Mouse (Mus musculus): Measurements from ENCODE around the gene Zfp362. TPM values are rescaled to one million over a fixed set of nuclear protein-coding genes. Genes with fewer than 3 reads are reported as not detected.
A peak's percentile ranks its signal among the peaks of the same experiment; 100 is the strongest.

Zfp362 gene
- total and polyA plus RNA-seq, 3 experiments = 9.7 to 70.1 (median 16.1) TPM

DNA sequence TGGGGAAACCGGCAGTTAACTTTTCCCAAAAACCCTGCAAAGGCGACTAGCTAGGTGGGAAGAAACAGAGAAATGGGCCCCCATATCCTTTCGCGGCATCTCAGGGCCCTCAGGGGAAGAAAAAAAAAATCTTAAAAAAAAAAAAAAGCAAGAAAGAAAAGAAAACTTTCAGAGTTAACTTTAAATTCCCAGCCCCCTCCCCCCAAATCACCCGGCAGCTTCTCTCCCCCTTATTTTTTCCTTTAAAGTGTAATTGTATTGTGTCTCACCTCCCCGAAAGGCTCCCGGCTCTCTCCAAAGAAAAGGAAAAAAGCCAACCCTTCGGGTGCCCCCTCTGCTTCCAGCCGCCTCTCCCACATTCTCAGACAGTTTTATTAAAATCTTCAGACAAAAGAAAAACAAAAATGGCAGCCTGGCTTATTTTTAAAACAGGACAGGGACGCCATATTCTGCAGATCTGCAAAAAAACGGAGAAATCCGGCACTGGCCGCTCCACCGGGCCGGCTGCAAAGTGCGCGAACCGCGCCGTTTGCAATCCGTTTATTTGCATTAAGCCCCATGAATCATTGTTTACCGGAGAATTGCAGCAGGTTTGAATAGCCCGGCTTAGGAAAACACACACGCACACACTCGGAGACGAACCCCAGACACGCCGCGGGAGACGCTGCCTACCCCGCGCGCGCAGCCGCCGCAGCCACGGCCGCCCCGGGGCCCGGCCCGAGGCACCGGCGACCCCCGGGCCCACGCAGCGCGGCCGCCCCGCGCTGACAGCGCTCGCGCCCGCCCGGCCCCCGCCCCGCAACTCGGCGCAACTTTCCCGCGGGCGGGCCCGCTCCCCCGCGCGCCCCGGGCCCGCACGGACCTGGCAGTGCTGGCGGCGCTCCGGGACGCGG, 449 bp downstream of the Zfp362 start:
- H3K27ac ChIP-seq (ENCODE audit: insufficient read depth, low read depth) = no peak overlapping the region
- H3K9ac ChIP-seq (ENCODE audit: insufficient read depth, low read depth) = peak overlapping the region; percentile 100
- peaks cover 17% of the 10 kb centered on the region for H3K9me3 ChIP-seq (replicated peaks; ENCODE audit: low read length)
- peak overlapping the region; percentile 98 for H3K4me2 ChIP-seq (ENCODE audit: insufficient read depth, low read depth, poor library complexity, severe bottlenecking)
- H3K79me2 ChIP-seq (replicated peaks; ENCODE audit: control insufficient read depth, extremely low read depth, insufficient read depth, poor library complexity, severe bottlenecking) = peaks cover 45% of the 10 kb centered on the region
- no peaks in the 10 kb centered on the region for H3K27me3 ChIP-seq (replicated peaks)
- peaks cover 19 to 47% of the 10 kb centered on the region in 2 experiments for H3K4me1 ChIP-seq (ENCODE audit: control insufficient read depth in 1 of 2, insufficient read depth in 2 of 2)
- dilution Hi-C loops (cut with MboI; ENCODE audit: extremely low pct_ligation_motif_present, extremely low pct_unique_long_range_greater_than_20kb, low sequenced_read_pairs) (no loop called here), in situ Hi-C loops (cut with MboI; ENCODE audit: low pct_ligation_motif_present, low pct_unique_long_range_greater_than_20kb, low sequenced_read_pairs) (no loop called here)
- H3K4me3 ChIP-seq (replicated peaks in 1 of 3; ENCODE audit: low read depth in 2 of 3, low read length in 2 of 3, poor library complexity in 1 of 3) = peak overlapping the region; percentile 76 to 88 (median 77)
- no peak for DNase-seq (ENCODE audit: extremely low read depth)
- peaks cover 0 to 3% of the 10 kb centered on the region in 2 experiments for H3K36me3 ChIP-seq (replicated peaks in 1 of 2; ENCODE audit: control insufficient read depth in 1 of 2, insufficient read depth in 1 of 2, low read length in 1 of 2)
- TF ChIP-seq MAX (IDR thresholded peaks at IDR 0.05; ENCODE audit: low read length) = no peak
- TF ChIP-seq ETS1 (conservative IDR thresholded peaks at IDR 0.05; ENCODE audit: low read depth, low read length) = no peak
- TF ChIP-seq BHLHE40 (IDR thresholded peaks at IDR 0.05; ENCODE audit: low read depth, low read length) = no peak
- no peak; the same call in 1 of the 2 replicates for TF ChIP-seq MXI1 (IDR thresholded peaks at IDR 0.05; ENCODE audit: low read depth, low read length)
- no peak for TF ChIP-seq NELFE (IDR thresholded peaks at IDR 0.05; ENCODE audit: low read depth, low read length)
- TF ChIP-seq CHD1 (IDR thresholded peaks at IDR 0.05; ENCODE audit: low read depth, low read length) = 0 out of 2 replicates have a peak, but pooled peaks have one; percentile 58
- 0 out of 2 replicates have a peak, but pooled peaks have one; percentile 15 for TF ChIP-seq TCF12 (IDR thresholded peaks at IDR 0.05; ENCODE audit: low read depth, low read length)
- TF ChIP-seq TBP (conservative IDR thresholded peaks at IDR 0.05; ENCODE audit: low read depth, low read length) = no peak
- no peak for TF ChIP-seq E2F4 (IDR thresholded peaks at IDR 0.05; ENCODE audit: insufficient replicate concordance, low read depth, low read length)
- TF ChIP-seq MAFK (IDR thresholded peaks at IDR 0.05; ENCODE audit: insufficient replicate concordance, low read length) = no peak
- TF ChIP-seq ZMIZ1 (IDR thresholded peaks at IDR 0.05; ENCODE audit: low read depth, low read length) = no peak
- TF ChIP-seq JUND (conservative IDR thresholded peaks at IDR 0.05; ENCODE audit: low read depth, low read length) = no peak
- TF ChIP-seq HCFC1 (IDR thresholded peaks at IDR 0.05; ENCODE audit: low read depth, low read length) = no peak
- TF ChIP-seq MAZ (IDR thresholded peaks at IDR 0.05; ENCODE audit: low read depth, low read length) = no peak; the same call in 1 of the 2 replicates
- no peak for TF ChIP-seq PAX5 (IDR thresholded peaks at IDR 0.05; ENCODE audit: low read length)
- no peak for TF ChIP-seq SMC3 (IDR thresholded peaks at IDR 0.05; ENCODE audit: low read depth, low read length)
- no peak for TF ChIP-seq JUN (IDR thresholded peaks at IDR 0.05; ENCODE audit: insufficient read depth, low read depth, low read length)
- TF ChIP-seq USF2 (conservative IDR thresholded peaks at IDR 0.05; ENCODE audit: low read depth, low read length) = no peak
- TF ChIP-seq ZC3H11A (IDR thresholded peaks at IDR 0.05; ENCODE audit: low read depth, low read length) = no peak
- peak; percentile 54 for TF ChIP-seq ZNF384 (IDR thresholded peaks at IDR 0.05; ENCODE audit: low read depth, low read length)
- TF ChIP-seq RCOR1 (conservative IDR thresholded peaks at IDR 0.05; ENCODE audit: low read depth, low read length) = no peak; the same call in 1 of the 2 replicates
- no peak for TF ChIP-seq KAT2A (IDR thresholded peaks at IDR 0.05; ENCODE audit: insufficient replicate concordance, low read length)
- no peak for TF ChIP-seq RAD21 (IDR thresholded peaks at IDR 0.05; ENCODE audit: low read depth, low read length)
- no peak for TF ChIP-seq USF1 (IDR thresholded peaks at IDR 0.05; ENCODE audit: low read depth, low read length)
- TF ChIP-seq EP300 (IDR thresholded peaks at IDR 0.05; ENCODE audit: low read length) = no peak
- no peak for TF ChIP-seq ELF1 (IDR thresholded peaks at IDR 0.05; ENCODE audit: low read depth, low read length)
- no peak for TF ChIP-seq GABPA (IDR thresholded peaks at IDR 0.05; ENCODE audit: insufficient replicate concordance, low read depth, low read length)
